Mouse (Mus musculus) kidney, postnatal 0 days (tissue): ENCODE measurements around the gene Ndufa1. TPM values are rescaled to one million over a fixed set of nuclear protein-coding genes. Genes with fewer than 3 reads are reported as not detected.

Experiments
- ATAC-seq: fragments of 200-750 bp; cut with Nextera tagmentation; replicated peaks from 2 replicates; pipeline ENCODE4 v1.8.0; 2017; ENCODE audit warnings: low read depth, moderate number of reproducible peaks, moderate TSS enrichment, moderate library complexity; ENCODE audit not compliant: low FRiP score
- DNase-seq: peaks from one replicate; pipeline ENCODE4 v3.0.0-alpha.2; 2016; ENCODE audit warnings: low spot score
- H3K27ac ChIP-seq: fragments of 300-500 bp; sonication (generic); 2 replicates; pipeline ENCODE4 v1.5.1; 2014; ENCODE audit warnings: mild to moderate bottlenecking
- H3K27me3 ChIP-seq: fragments of 300-500 bp; sonication (generic); 2 replicates; pipeline ENCODE4 v1.6.1; 2014; ENCODE audit warnings: low read length, mixed read lengths; ENCODE audit not compliant: insufficient read depth
- H3K36me3 ChIP-seq: fragments of 300-500 bp; sonication (generic); 2 replicates; pipeline ENCODE4 v1.6.1; 2014; ENCODE audit warnings: low read length, mixed read lengths; ENCODE audit not compliant: insufficient read depth
- H3K4me1 ChIP-seq: fragments of 300-500 bp; sonication (generic); replicated peaks from 2 replicates; pipeline ENCODE4 v1.6.1; 2014; ENCODE audit warnings: antibody characterized with exemption, low read length, mixed read lengths; ENCODE audit not compliant: insufficient read depth
- H3K4me2 ChIP-seq: fragments of 300-500 bp; sonication (generic); 2 replicates; pipeline ENCODE4 v1.6.1; 2014; ENCODE audit warnings: mild to moderate bottlenecking, low read length, moderate library complexity, mixed read lengths
- H3K4me3 ChIP-seq: fragments of 300-500 bp; sonication (generic); replicated peaks from 2 replicates; pipeline ENCODE4 v1.5.1; 2014; ENCODE audit warnings: low read depth, low read length
- H3K9ac ChIP-seq: fragments of 300-500 bp; sonication (generic); 2 replicates; pipeline ENCODE4 v1.6.1; 2014; ENCODE audit warnings: low read depth, low read length
- H3K9me3 ChIP-seq: fragments of 300-500 bp; sonication (generic); replicated peaks from 2 replicates; pipeline ENCODE4 v1.6.1; 2016; ENCODE audit warnings: low read length, inconsistent platforms, mixed read lengths
- CTCF ChIP-seq: IDR thresholded peaks from 2 replicates; pipeline ENCODE4 v1.5.1; 2016; ENCODE audit warnings: antibody characterized with exemption, low read depth, mild to moderate bottlenecking, moderate library complexity
- WGBS: fragments of 180-500 bp; shearing (Covaris S2); extraction: QIAGEN DNeasy Blood & Tissue Kit; methylation state at CpG from one replicate; pipeline ENCODE4 v1.1.7; 2014; 5-methylcytosine and 5-hydroxymethylcytosine counted together
- polyA plus RNA-seq: library from polyadenylated mRNA; unstranded; fragments of >200 nt; fragmentation: Nextera tagmentation; extraction: Ambion mirVana; gene quantifications from 2 replicates; pipeline ENCODE4 v1.2.1, GENCODE M21; 2015

The Ndufa1 gene
- polyA plus RNA-seq, 1 experiment from 2014 or later: 799 TPM

- Histone ChIP-seq H3K27me3 (no peaks in the 10 kb centered on the region), H3K27ac (no peak overlapping the region), H3K36me3 (0 out of 2 replicates have a peak, but pooled peaks cover 2% of the 10 kb centered on the region), H3K4me3 (no peak overlapping the region), H3K4me2 (no peak overlapping the region), H3K9ac (no peak overlapping the region), H3K9me3 (no peaks in the 10 kb centered on the region), H3K4me1 (no peaks in the 10 kb centered on the region)
- ATAC-seq (no peak), DNase-seq (no peak)
- WGBS: 89% methylated on average over 3 of the region's 3 CpGs
- no peak for TF ChIP-seq CTCF
These were observed 49.2 kb downstream of the Ndufa1 start for GRCm38 (mm10) chrX:37141732-37142131.

Other genes starting within 250 kb of the Ndufa1 start
- 12.3 and 13.1 TPM in 2 replicates for gene Sept6, start 199.4 kb downstream of the Ndufa1 start, polyA plus RNA-seq
- 0.11 TPM in 1 of 2 replicates, not detected in the other for gene Sowahd, start 142.3 kb downstream of the Ndufa1 start, polyA plus RNA-seq
- gene Rpl39, start 105.8 kb downstream of the Ndufa1 start, polyA plus RNA-seq: 703 and 903 TPM in 2 replicates
- 17.2 TPM in 2 replicates for gene Upf3b, start 80.8 kb downstream of the Ndufa1 start, polyA plus RNA-seq
- gene Nkap, start 64.4 kb downstream of the Ndufa1 start, polyA plus RNA-seq: 12.1 and 12.8 TPM in 2 replicates
- gene Akap14, start 22.3 kb downstream of the Ndufa1 start, polyA plus RNA-seq: not detected in 2 replicates
- gene Rnf113a1, start 82 bp upstream of the Ndufa1 start, polyA plus RNA-seq: 8.9 and 9.6 TPM in 2 replicates
- gene Gm9, start 19.9 kb upstream of the Ndufa1 start, polyA plus RNA-seq: not detected in 2 replicates
- gene Rhox1, start 31.1 kb upstream of the Ndufa1 start, polyA plus RNA-seq: not detected in 2 replicates
- not detected in 2 replicates for gene Rhox2a, start 53.8 kb upstream of the Ndufa1 start, polyA plus RNA-seq
- not detected in 2 replicates for gene Rhox3a, start 58.8 kb upstream of the Ndufa1 start, polyA plus RNA-seq
- gene Rhox4a, start 74.2 kb upstream of the Ndufa1 start, polyA plus RNA-seq: not detected in 2 replicates
- not detected in 2 replicates for gene Rhox3a2, start 188.9 kb upstream of the Ndufa1 start, polyA plus RNA-seq
- not detected in 2 replicates for gene Rhox4a2, start 199.7 kb upstream of the Ndufa1 start, polyA plus RNA-seq
- gene Rhox2b, start 220.9 kb upstream of the Ndufa1 start, polyA plus RNA-seq: not detected in 2 replicates
- not detected in 2 replicates for gene Rhox4b, start 241.3 kb upstream of the Ndufa1 start, polyA plus RNA-seq